Mouse (Mus musculus) spleen, postnatal 14 days (tissue): ENCODE measurements at regions not wholly inside any gene's neighbourhood (a gene's known extent, or its start where the extent isn't known, plus 50 kb on each side); places are given as distances from the start of the nearest gene placed in this dataset.
A peak's percentile ranks its signal among the peaks of the same experiment; 100 is the strongest.
"Not testable (repeated sequence)": the region's sequence is repeated elsewhere in the genome, so short reads cannot be mapped to it uniquely, and the experiment has no call there.

Source experiments
- DNase-seq, 2 experiments: peaks; one replicate each; pipeline ENCODE4 v3.0.0; 2021 to 2022; ENCODE audit warnings: low spot score in 2 of 2

GRCm38 (mm10) chrX:35791273-35791672 is 97.4 kb upstream of the Dock11 start:
- DNase-seq = no peak

GRCm38 (mm10) chrX:35813206-35813605 is 75.4 kb upstream of the Dock11 start:
- DNase-seq = peak in 1 of 2 experiments; percentile 1

GRCm38 (mm10) chrX:35834411-35834810 is 54.2 kb upstream of the Dock11 start:
- not testable (repeated sequence) for DNase-seq

- DNase-seq = no peak
These were observed 50.6 kb upstream of the Dock11 start for GRCm38 (mm10) chrX:35838064-35838463.
